Mouse (Mus musculus) liver, adult 2 months (tissue): Measurements from ENCODE around the gene Mtx1.

Source experiments
- CTCF ChIP-seq: fragments of 200-500 bp; IDR thresholded peaks from 2 replicates; pipeline ENCODE4 v1.5.1; 2011; ENCODE audit warnings: low read depth, low read length, control low read depth
- POLR2A ChIP-seq: fragments of 200-500 bp; IDR thresholded peaks from 2 replicates; pipeline ENCODE4 v1.6.1; 2011; ENCODE audit warnings: low read length, control low read depth; ENCODE audit not compliant: insufficient read depth; ENCODE audit errors: extremely low read depth

DNA sequence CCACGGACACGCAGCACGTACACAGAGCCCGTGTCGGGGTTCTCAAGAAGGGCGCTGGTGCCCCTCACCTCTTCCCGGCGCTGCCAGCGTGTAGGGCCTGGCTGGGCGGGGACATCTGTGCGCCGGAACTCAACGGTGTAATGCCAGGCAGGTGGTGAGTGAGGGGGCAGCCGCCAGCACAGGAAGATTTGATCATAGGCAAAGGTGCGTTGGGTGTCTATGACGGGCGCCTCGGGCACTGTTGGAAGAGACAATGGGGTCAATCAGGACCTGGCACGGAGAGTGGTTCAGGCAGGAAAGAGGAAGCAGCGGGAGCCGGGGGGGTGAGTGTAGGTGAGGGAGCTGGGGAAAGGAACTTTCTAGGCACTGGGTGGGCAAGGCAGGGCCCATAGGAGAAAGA is 10.8 kb upstream of the Mtx1 start:
- TF ChIP-seq CTCF = no peak
- TF ChIP-seq POLR2A = no peak
